Mouse (Mus musculus): ENCODE results near the gene Fiz1.

- TF ChIP-seq CTCF (IDR thresholded peaks at IDR 0.05; ENCODE audit: borderline replicate concordance, insufficient read depth, low read depth, low read length) (no peak), POLR2A (IDR thresholded peaks at IDR 0.05; ENCODE audit: borderline replicate concordance, insufficient read depth, low read length) (no peak)
These were observed 23.0 kb upstream of the Fiz1 start for GRCm38 (mm10) chr7:5037467-5037866.
